Mouse (Mus musculus) embryonic fibroblast, embryonic 13.5 days (primary cell): Measurements from ENCODE around the gene Col6a1.

Source experiments
- CTCF ChIP-seq: IDR thresholded peaks from 2 replicates; pipeline ENCODE4 v1.5.1; 2011; ENCODE audit warnings: mild to moderate bottlenecking, control low read depth, low read length, moderate library complexity, borderline replicate concordance; ENCODE audit not compliant: insufficient read depth
- POLR2A ChIP-seq: IDR thresholded peaks from 2 replicates; pipeline ENCODE4 v1.6.1; 2011; ENCODE audit warnings: low read depth, mild to moderate bottlenecking, control low read depth, low read length, moderate library complexity

- TF ChIP-seq POLR2A (no peak), CTCF (no peak)
Observed at GRCm38 (mm10) chr10:76680758-76681650, 45.0 kb downstream of the Col6a1 start.
